Mouse (Mus musculus): Measurements from ENCODE around the gene Gfra4. TPM values are rescaled to one million over a fixed set of nuclear protein-coding genes. Genes with fewer than 3 reads are reported as not detected.

Gfra4 gene
- polyA plus RNA-seq, 1 experiment from 2014 or later: 10.9 TPM

GRCm38 (mm10) chr2:131067481-131067880, 24.6 kb upstream of the Gfra4 start:
- Histone ChIP-seq H3K4me3 (ENCODE audit: low read depth, low read length) (no peak overlapping the region), H3K4me2 (ENCODE audit: low read depth, severe bottlenecking) (no peak overlapping the region), H3K27me3 (ENCODE audit: control insufficient read depth, insufficient read depth, low read length) (peaks cover 11% of the 10 kb centered on the region), H3K36me3 (ENCODE audit: control insufficient read depth, insufficient read depth, low read length) (no peaks in the 10 kb centered on the region), H3K4me1 (ENCODE audit: control insufficient read depth, insufficient read depth, low read length) (no peaks in the 10 kb centered on the region), H3K9me3 (ENCODE audit: control insufficient read depth, low read length) (no peaks in the 10 kb centered on the region), H3K27ac (replicated peaks; ENCODE audit: low read depth, low read length) (no peak overlapping the region), H3K9ac (ENCODE audit: low read length) (no peak overlapping the region)
- no peak for ATAC-seq (ENCODE audit: insufficient number of reproducible peaks, low FRiP score, low TSS enrichment, low read depth)
- WGBS: 79% methylated on average over 6 of the region's 6 CpGs
- DNase-seq (ENCODE audit: low spot score): no peak

GRCm38 (mm10) chr2:131066342-131066741, 23.5 kb upstream of the Gfra4 start:
- H3K9ac ChIP-seq (ENCODE audit: low read length): no peak overlapping the region
- no peaks in the 10 kb centered on the region for H3K4me1 ChIP-seq (ENCODE audit: control insufficient read depth, insufficient read depth, low read length)
- H3K36me3 ChIP-seq (ENCODE audit: control insufficient read depth, insufficient read depth, low read length): no peaks in the 10 kb centered on the region
- H3K27ac ChIP-seq (replicated peaks; ENCODE audit: low read depth, low read length): no peak overlapping the region
- no peak overlapping the region for H3K4me3 ChIP-seq (ENCODE audit: low read depth, low read length)
- H3K9me3 ChIP-seq (ENCODE audit: control insufficient read depth, low read length): no peaks in the 10 kb centered on the region
- WGBS: 74% methylated on average over 9 of the region's 9 CpGs
- peaks cover 15% of the 10 kb centered on the region for H3K27me3 ChIP-seq (ENCODE audit: control insufficient read depth, insufficient read depth, low read length)
- ATAC-seq (ENCODE audit: insufficient number of reproducible peaks, low FRiP score, low TSS enrichment, low read depth): no peak
- DNase-seq (ENCODE audit: low spot score): no peak
- H3K4me2 ChIP-seq (ENCODE audit: low read depth, severe bottlenecking): no peak overlapping the region

- no peak for ATAC-seq (ENCODE audit: insufficient number of reproducible peaks, low FRiP score, low TSS enrichment, low read depth)
- peak; percentile 50 for DNase-seq (ENCODE audit: low spot score)
- Histone ChIP-seq H3K27ac (replicated peaks; ENCODE audit: low read depth, low read length) (no peak within 1 kb of the TSS), H3K9ac (ENCODE audit: low read length) (0 out of 2 replicates have a peak within 1 kb of the TSS, but pooled peaks have one; percentile 23), H3K27me3 (ENCODE audit: control insufficient read depth, insufficient read depth, low read length) (peaks cover 15% of the 10 kb centered on the region), H3K4me1 (ENCODE audit: control insufficient read depth, insufficient read depth, low read length) (0 out of 2 replicates have a peak, but pooled peaks cover 7% of the 10 kb centered on the region), H3K4me3 (ENCODE audit: low read depth, low read length) (peak within 1 kb of the TSS; percentile 24), H3K4me2 (ENCODE audit: low read depth, severe bottlenecking) (peak within 1 kb of the TSS; percentile 53), H3K9me3 (ENCODE audit: control insufficient read depth, low read length) (no peaks in the 10 kb centered on the region), H3K36me3 (ENCODE audit: control insufficient read depth, insufficient read depth, low read length) (no peaks in the 10 kb centered on the region)
- 1% methylated on average over 16 of the region's 27 CpGs for WGBS
Observed at GRCm38 (mm10) chr2:131063404-131063864, 20.5 kb upstream of the Gfra4 start, which contains the start of gene Adam33. TSS of gene Adam33 (minus strand) at chr2:131063814.

- Histone ChIP-seq H3K4me3 (ENCODE audit: low read depth, low read length) (no peak overlapping the region), H3K9ac (ENCODE audit: low read length) (no peak overlapping the region), H3K27ac (replicated peaks; ENCODE audit: low read depth, low read length) (no peak overlapping the region), H3K36me3 (ENCODE audit: control insufficient read depth, insufficient read depth, low read length) (no peaks in the 10 kb centered on the region), H3K4me1 (ENCODE audit: control insufficient read depth, insufficient read depth, low read length) (0 out of 2 replicates have a peak, but pooled peaks cover 7% of the 10 kb centered on the region), H3K9me3 (ENCODE audit: control insufficient read depth, low read length) (no peaks in the 10 kb centered on the region), H3K4me2 (ENCODE audit: low read depth, severe bottlenecking) (no peak overlapping the region), H3K27me3 (ENCODE audit: control insufficient read depth, insufficient read depth, low read length) (peaks cover 15% of the 10 kb centered on the region)
- ATAC-seq (ENCODE audit: insufficient number of reproducible peaks, low FRiP score, low TSS enrichment, low read depth) (no peak), DNase-seq (ENCODE audit: low spot score) (no peak)
- WGBS: 77% methylated on average over 5 of the region's 5 CpGs
Observed at GRCm38 (mm10) chr2:131061607-131062006, 18.7 kb upstream of the Gfra4 start.

DNA sequence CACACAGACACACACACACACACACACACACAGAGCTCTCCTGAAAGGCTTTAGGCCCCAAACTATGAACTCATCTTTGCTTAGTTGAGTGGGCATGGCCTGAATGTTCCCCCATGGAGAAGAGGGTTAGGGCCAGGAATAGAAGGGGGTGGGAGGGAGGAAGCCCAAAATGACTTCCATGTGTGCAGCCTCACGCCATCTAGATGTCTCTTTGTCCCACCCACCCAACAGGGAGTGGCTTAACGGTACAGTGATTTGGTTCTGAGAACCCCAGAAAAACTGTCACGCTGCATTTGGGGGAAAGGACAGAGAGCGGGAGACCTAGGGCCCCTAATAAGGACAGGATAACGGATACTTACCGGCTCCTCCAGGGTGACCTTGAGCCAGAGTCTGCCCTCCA, 17.9 kb upstream of the Gfra4 start:
- no peak overlapping the region for H3K9ac ChIP-seq (ENCODE audit: low read length)
- H3K4me2 ChIP-seq (ENCODE audit: low read depth, severe bottlenecking): no peak overlapping the region
- no peaks in the 10 kb centered on the region for H3K9me3 ChIP-seq (ENCODE audit: control insufficient read depth, low read length)
- DNase-seq (ENCODE audit: low spot score): peak; percentile 43
- H3K4me3 ChIP-seq (ENCODE audit: low read depth, low read length): no peak overlapping the region
- H3K4me1 ChIP-seq (ENCODE audit: control insufficient read depth, insufficient read depth, low read length): 0 out of 2 replicates have a peak, but pooled peaks cover 8% of the 10 kb centered on the region
- ATAC-seq (ENCODE audit: insufficient number of reproducible peaks, low FRiP score, low TSS enrichment, low read depth): no peak
- peaks cover 20% of the 10 kb centered on the region for H3K27me3 ChIP-seq (ENCODE audit: control insufficient read depth, insufficient read depth, low read length)
- H3K36me3 ChIP-seq (ENCODE audit: control insufficient read depth, insufficient read depth, low read length): no peaks in the 10 kb centered on the region
- 41% methylated on average over 6 of the region's 6 CpGs for WGBS
- no peak overlapping the region for H3K27ac ChIP-seq (replicated peaks; ENCODE audit: low read depth, low read length)

DNA sequence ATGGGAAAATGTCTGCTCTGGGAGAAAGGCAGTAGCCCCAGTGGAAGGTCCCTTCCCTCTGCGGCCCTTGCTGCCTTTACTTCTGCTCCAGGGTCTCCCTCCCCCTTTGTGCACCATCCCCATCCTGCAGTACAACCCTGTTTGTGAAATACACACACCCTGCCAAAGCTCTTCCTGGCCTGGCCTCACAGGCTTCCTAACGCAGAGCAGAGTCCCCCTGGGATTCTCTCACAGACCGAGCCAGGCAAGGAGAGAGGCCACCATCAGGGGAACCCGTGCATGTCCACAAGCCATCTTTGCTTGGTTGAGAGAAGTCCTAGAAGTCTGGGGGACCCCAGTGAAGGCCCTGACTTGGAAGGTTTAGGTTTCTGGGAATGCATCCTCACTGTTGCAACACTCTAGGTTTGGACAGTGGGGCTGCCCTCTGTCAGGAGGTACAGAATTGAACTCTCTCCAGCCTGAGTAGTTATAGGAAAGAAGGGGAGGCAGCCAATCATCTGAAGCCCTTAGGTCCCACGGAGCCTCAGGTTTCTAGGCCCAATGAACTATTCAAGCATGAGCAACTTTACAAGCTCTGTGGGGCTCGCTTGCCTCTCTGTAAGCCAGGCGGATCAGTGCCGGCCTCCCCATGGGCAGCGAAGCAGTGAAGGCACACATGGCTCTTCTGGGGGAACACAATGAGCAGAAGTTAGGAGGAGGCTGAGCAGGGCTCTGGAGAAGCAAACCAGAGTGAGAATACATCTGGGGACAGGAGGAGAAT, 17.1 kb upstream of the Gfra4 start:
- DNase-seq (ENCODE audit: low spot score): no peak
- Histone ChIP-seq H3K4me3 (ENCODE audit: low read depth, low read length) (no peak overlapping the region), H3K9ac (ENCODE audit: low read length) (no peak overlapping the region), H3K9me3 (ENCODE audit: control insufficient read depth, low read length) (no peaks in the 10 kb centered on the region), H3K27ac (replicated peaks; ENCODE audit: low read depth, low read length) (no peak overlapping the region), H3K4me1 (ENCODE audit: control insufficient read depth, insufficient read depth, low read length) (0 out of 2 replicates have a peak, but pooled peaks cover 9% of the 10 kb centered on the region), H3K4me2 (ENCODE audit: low read depth, severe bottlenecking) (no peak overlapping the region), H3K27me3 (ENCODE audit: control insufficient read depth, insufficient read depth, low read length) (peaks cover 29% of the 10 kb centered on the region), H3K36me3 (ENCODE audit: control insufficient read depth, insufficient read depth, low read length) (no peaks in the 10 kb centered on the region)
- WGBS: 71% methylated on average over 9 of the region's 9 CpGs
- ATAC-seq (ENCODE audit: insufficient number of reproducible peaks, low FRiP score, low TSS enrichment, low read depth): no peak

DNA sequence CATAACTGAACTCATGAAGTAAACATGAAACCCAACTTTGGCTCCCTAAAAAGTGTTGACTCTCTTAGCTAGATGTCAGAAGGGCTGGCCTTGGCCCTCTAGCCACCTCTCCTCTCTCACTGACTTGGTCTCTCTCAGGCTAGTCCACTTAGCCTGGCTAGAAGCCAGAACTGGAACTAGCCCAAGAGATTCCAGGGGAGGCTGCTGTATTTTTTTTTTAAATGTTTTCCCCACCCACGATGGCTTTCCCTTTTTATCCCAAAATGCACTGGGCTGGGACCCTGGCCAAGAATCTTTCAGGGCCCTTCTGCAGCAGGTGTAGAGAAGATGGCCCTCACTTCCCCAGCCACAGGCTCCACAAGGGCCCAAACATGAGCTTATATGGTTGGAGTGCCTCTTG, 16.5 kb upstream of the Gfra4 start:
- WGBS: 70% methylated on average over 1 of the region's 1 CpGs
- Histone ChIP-seq H3K27ac (replicated peaks; ENCODE audit: low read depth, low read length) (no peak overlapping the region), H3K4me1 (ENCODE audit: control insufficient read depth, insufficient read depth, low read length) (peaks cover 10% of the 10 kb centered on the region; the same call in 1 of the 2 replicates), H3K4me2 (ENCODE audit: low read depth, severe bottlenecking) (no peak overlapping the region), H3K9me3 (ENCODE audit: control insufficient read depth, low read length) (no peaks in the 10 kb centered on the region), H3K36me3 (ENCODE audit: control insufficient read depth, insufficient read depth, low read length) (no peaks in the 10 kb centered on the region), H3K4me3 (ENCODE audit: low read depth, low read length) (no peak overlapping the region), H3K27me3 (ENCODE audit: control insufficient read depth, insufficient read depth, low read length) (peaks cover 34% of the 10 kb centered on the region), H3K9ac (ENCODE audit: low read length) (no peak overlapping the region)
- no peak for ATAC-seq (ENCODE audit: insufficient number of reproducible peaks, low FRiP score, low TSS enrichment, low read depth)
- no peak for DNase-seq (ENCODE audit: low spot score)

DNA sequence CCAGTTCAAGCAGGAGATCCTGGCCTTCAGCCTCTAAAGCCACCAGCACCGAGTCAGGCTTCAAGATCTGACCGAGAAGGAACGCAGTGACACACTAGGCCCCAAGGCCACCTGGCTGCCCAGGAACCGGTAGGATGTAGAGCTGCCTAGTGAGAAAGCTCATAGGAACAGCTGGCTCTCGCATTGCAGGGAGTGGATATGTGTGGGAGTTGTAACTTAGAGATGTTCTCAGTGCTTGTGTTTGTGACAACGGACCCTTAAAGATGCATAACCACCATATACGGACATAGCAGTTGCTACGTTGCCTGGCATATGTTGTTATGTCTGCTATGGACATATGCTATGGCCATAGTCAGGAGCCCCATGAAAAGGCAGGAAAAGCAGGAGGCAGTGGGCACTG, 15.8 kb upstream of the Gfra4 start:
- Histone ChIP-seq H3K27ac (replicated peaks; ENCODE audit: low read depth, low read length) (no peak overlapping the region), H3K4me2 (ENCODE audit: low read depth, severe bottlenecking) (no peak overlapping the region), H3K4me3 (ENCODE audit: low read depth, low read length) (no peak overlapping the region), H3K9ac (ENCODE audit: low read length) (no peak overlapping the region), H3K36me3 (ENCODE audit: control insufficient read depth, insufficient read depth, low read length) (no peaks in the 10 kb centered on the region), H3K4me1 (ENCODE audit: control insufficient read depth, insufficient read depth, low read length) (peaks cover 17% of the 10 kb centered on the region), H3K9me3 (ENCODE audit: control insufficient read depth, low read length) (no peaks in the 10 kb centered on the region), H3K27me3 (ENCODE audit: control insufficient read depth, insufficient read depth, low read length) (peaks cover 39% of the 10 kb centered on the region)
- ATAC-seq (ENCODE audit: insufficient number of reproducible peaks, low FRiP score, low TSS enrichment, low read depth): no peak
- 93% methylated on average over 8 of the region's 8 CpGs for whole genome bisulfite sequencing
- no peak for DNase-seq (ENCODE audit: low spot score)
